Mouse (Mus musculus): ENCODE measurements around the gene Fam19a3. TPM values are rescaled to one million over a fixed set of nuclear protein-coding genes. Genes with fewer than 3 reads are reported as not detected.

Gene Fam19a3
- polyA plus RNA-seq, 1 experiment from 2014 or later, result 0.05 TPM

DNA sequence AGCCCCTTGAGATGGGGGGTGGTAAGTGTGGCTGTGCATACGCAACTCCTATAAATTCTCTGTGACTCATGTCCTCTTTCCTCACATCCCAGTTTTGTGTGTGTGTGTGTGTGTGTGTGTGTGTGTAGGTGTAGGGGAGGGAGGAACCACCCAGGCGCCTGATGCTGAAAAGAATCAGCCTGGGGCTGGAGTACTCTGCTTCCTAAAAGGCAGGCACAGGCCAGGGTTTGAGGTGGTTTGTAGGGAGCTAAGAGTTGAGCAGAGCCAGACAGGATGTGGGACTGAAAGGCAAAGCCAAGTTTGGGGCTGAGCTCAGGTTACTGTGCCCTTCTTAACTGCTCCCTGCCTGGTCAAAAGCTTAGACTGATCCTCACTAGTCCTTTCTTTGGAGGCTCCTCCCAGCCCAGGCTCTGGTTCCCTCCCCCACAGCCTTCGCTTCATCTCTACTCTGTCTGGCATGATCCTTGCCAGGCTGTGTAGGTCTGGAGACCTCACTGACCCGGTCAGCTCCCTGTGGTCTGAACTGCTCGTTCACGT, 8.8 kb upstream of the Fam19a3 start:
- H3K9me3 ChIP-seq, result no peaks in the 10 kb centered on the region
- ATAC-seq (replicated peaks), result no peak
- peaks cover 16% of the 10 kb centered on the region for H3K4me1 ChIP-seq
- WGBS, result 30% methylated on average over 6 of the region's 6 CpGs
- H3K4me3 ChIP-seq, result no peak overlapping the region
- H3K27ac ChIP-seq, result no peak overlapping the region
- peak overlapping the region; percentile 97 for H3K4me2 ChIP-seq
- no peaks in the 10 kb centered on the region for H3K36me3 ChIP-seq (replicated peaks)
- H3K9ac ChIP-seq, result no peak overlapping the region
- peaks cover 21% of the 10 kb centered on the region for H3K27me3 ChIP-seq (replicated peaks)

GRCm38 (mm10) chr3:104789822-104790221, 8.2 kb upstream of the Fam19a3 start:
- ATAC-seq (replicated peaks), result no peak
- Histone ChIP-seq H3K4me1 (peaks cover 16% of the 10 kb centered on the region), H3K36me3 (replicated peaks) (no peaks in the 10 kb centered on the region), H3K27me3 (replicated peaks) (peaks cover 22% of the 10 kb centered on the region), H3K4me2 (peak overlapping the region; percentile 97), H3K27ac (no peak overlapping the region), H3K4me3 (peak overlapping the region; percentile 52), H3K9ac (no peak overlapping the region), H3K9me3 (no peaks in the 10 kb centered on the region)
- WGBS, result 31% methylated on average over 13 of the region's 13 CpGs

DNA sequence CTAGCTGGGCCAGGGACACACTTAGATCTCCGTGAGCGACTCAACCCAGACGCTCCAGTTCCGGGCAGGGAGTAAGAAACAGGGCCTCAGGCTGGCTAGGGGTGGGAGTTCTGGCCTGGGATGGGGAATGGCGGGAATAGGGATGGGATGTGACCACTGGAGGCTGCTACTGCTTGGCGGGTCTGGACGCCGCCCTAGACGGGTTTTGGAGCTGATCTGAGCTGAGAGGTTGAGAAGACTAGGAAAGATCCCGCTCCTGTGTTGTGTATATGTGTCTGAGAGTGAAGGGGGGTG, 7.6 kb upstream of the Fam19a3 start:
- H3K36me3 ChIP-seq (replicated peaks), result no peaks in the 10 kb centered on the region
- H3K27ac ChIP-seq, result no peak overlapping the region
- peak overlapping the region; percentile 97 for H3K4me2 ChIP-seq
- peak overlapping the region; percentile 52 for H3K4me3 ChIP-seq
- WGBS, result 6% methylated on average over 10 of the region's 10 CpGs
- no peaks in the 10 kb centered on the region for H3K9me3 ChIP-seq
- peak; percentile 27 for ATAC-seq (replicated peaks)
- peaks cover 27% of the 10 kb centered on the region for H3K27me3 ChIP-seq (replicated peaks)
- peaks cover 12% of the 10 kb centered on the region for H3K4me1 ChIP-seq
- H3K9ac ChIP-seq, result peak overlapping the region; percentile 46

GRCm38 (mm10) chr3:104788561-104789311, 7.1 kb upstream of the Fam19a3 start:
- peak overlapping the region; percentile 46 for H3K9ac ChIP-seq
- H3K9me3 ChIP-seq, result no peaks in the 10 kb centered on the region
- no peaks in the 10 kb centered on the region for H3K36me3 ChIP-seq (replicated peaks)
- H3K4me1 ChIP-seq, result peaks cover 9% of the 10 kb centered on the region
- peak; percentile 77 for ATAC-seq (replicated peaks)
- H3K27me3 ChIP-seq (replicated peaks), result peaks cover 32% of the 10 kb centered on the region
- peak overlapping the region; percentile 97 for H3K4me2 ChIP-seq
- no peak overlapping the region for H3K27ac ChIP-seq
- WGBS, result under 1% methylated on average over 44 of the region's 52 CpGs
- H3K4me3 ChIP-seq, result peak overlapping the region; percentile 52

DNA sequence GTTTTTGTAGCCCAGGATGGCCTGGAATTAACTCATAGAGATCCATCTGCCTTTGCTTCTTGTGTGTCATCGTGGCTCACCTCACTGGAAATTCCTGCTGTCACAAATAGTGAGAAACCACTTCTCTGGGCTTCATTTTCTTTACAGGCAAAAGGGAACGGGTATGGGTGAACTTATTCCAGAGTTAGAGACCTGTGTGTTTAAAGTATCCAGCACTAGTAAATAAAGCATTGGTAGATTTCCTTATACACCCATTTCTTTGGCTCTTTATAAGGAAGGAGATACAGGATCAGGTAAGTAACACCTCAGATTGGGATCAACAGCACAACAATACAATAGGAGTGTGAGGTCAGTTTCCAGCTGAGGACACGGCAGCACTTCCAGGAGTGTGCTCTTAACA, 6.4 kb upstream of the Fam19a3 start, which contains the start of gene Rhoc:
Rhoc (plus strand) TSS at position 301 of the 400 bp plus-strand sequence.
- Histone ChIP-seq H3K27ac (no peak within 1 kb of the TSS), H3K36me3 (replicated peaks) (no peaks in the 10 kb centered on the region), H3K4me3 (peak within 1 kb of the TSS; percentile 52), H3K9me3 (no peaks in the 10 kb centered on the region), H3K4me2 (peak within 1 kb of the TSS; percentile 97), H3K4me1 (peaks cover 9% of the 10 kb centered on the region), H3K27me3 (replicated peaks) (peaks cover 39% of the 10 kb centered on the region), H3K9ac (peak within 1 kb of the TSS; percentile 46)
- 42% methylated on average over 3 of the region's 3 CpGs for WGBS
- peak; percentile 4; the same call in 1 of the 2 replicates for ATAC-seq (replicated peaks)

DNA sequence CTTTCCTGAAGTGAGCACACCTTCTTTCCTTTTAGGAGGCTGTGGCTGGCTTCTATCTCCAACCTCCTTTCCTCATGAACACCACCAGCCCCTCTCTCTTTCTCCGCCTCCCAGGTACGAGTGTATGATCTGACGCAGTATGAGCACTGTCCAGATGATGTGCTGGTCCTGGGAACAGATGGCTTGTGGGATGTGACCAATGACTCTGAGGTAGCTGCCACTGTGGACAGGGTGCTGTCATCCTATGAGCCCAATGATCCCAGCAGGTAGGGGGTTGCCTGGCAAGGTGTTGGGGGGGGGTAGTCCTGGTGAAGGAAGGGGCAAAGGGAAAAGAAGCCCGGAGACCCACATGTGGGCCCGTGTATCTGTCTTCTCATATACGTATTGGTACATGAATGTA, 3.6 kb upstream of the Fam19a3 start:
- no peak overlapping the region for H3K27ac ChIP-seq
- no peak for ATAC-seq (replicated peaks)
- WGBS, result 94% methylated on average over 6 of the region's 6 CpGs
- peaks cover 66% of the 10 kb centered on the region for H3K27me3 ChIP-seq (replicated peaks)
- H3K9me3 ChIP-seq, result no peaks in the 10 kb centered on the region
- H3K4me3 ChIP-seq, result no peak overlapping the region
- no peaks in the 10 kb centered on the region for H3K36me3 ChIP-seq (replicated peaks)
- no peak overlapping the region for H3K4me2 ChIP-seq
- H3K9ac ChIP-seq, result no peak overlapping the region
- peaks cover 29% of the 10 kb centered on the region for H3K4me1 ChIP-seq

DNA sequence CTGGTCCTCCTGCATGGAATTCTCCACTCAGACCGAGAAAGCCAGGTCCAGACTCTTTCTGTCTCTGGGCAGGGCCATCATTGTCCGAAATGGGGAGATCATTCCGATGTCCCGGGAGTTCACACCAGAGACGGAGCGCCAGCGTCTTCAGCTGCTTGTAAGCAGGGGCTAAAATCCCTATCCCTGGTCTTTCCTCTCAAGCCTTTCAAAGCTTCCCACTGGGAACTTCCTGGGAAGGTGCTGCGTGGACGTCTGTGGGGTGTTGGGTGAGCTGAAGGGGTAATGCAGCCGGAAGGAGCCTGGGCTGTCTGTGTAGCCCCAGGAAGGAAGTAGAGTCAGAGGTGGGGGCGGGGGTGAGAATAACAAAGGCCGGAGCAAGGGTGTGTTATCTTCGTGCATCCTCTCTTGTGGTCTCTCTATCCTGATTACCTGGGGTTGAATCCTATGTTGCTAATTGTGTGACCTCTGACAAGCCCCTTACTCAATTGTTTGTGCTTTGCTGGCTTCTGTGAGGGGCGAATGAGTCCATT, 2.4 kb upstream of the Fam19a3 start:
- H3K27ac ChIP-seq, result no peak overlapping the region
- no peaks in the 10 kb centered on the region for H3K36me3 ChIP-seq (replicated peaks)
- no peak for ATAC-seq (replicated peaks)
- no peaks in the 10 kb centered on the region for H3K9me3 ChIP-seq
- peaks cover 31% of the 10 kb centered on the region for H3K4me1 ChIP-seq
- WGBS, result 41% methylated on average over 14 of the region's 14 CpGs
- no peak overlapping the region for H3K4me2 ChIP-seq
- H3K9ac ChIP-seq, result no peak overlapping the region
- H3K27me3 ChIP-seq (replicated peaks), result peaks cover 70% of the 10 kb centered on the region
- H3K4me3 ChIP-seq, result no peak overlapping the region

DNA sequence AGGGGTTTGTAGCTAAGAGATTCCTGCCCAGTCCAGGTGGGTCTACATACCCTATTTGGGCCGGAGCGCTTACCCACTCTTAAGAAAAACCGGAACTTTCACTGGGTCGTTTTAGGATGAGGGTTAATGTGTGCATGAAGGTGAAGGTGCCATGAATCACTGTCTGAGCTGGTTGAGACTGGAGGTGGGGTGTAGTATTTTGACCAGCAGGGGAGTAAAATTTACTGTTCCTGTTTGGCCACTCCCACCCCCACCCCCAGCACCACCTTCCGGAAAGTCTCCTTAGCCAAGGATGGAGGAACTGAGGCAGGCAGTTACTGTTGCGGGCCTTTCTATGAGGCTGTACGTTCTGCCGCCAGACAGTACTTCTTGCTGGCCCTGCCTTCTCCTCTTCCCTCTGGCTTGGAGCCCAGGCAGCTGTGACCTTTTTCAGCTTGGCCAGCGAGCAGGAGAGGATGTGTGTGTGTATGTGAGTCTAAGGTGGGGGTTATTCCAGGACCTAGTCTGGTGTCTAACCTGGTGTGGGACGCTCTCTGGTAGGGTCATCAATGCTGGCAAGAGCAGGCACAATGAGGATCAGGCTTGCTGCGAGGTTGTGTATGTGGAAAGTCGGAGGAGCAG, 531 bp upstream of the Fam19a3 start:
- Histone ChIP-seq H3K9me3 (no peaks in the 10 kb centered on the region), H3K9ac (no peak overlapping the region), H3K4me1 (peaks cover 25% of the 10 kb centered on the region), H3K27ac (no peak overlapping the region), H3K4me2 (peak overlapping the region; percentile 79; the same call in 1 of the 2 replicates), H3K27me3 (replicated peaks) (peaks cover 75% of the 10 kb centered on the region), H3K4me3 (no peak overlapping the region), H3K36me3 (replicated peaks) (no peaks in the 10 kb centered on the region)
- WGBS, result 16% methylated on average over 12 of the region's 12 CpGs
- ATAC-seq (replicated peaks), result 0 out of 2 replicates have a peak, but pooled peaks have one; percentile 3

DNA sequence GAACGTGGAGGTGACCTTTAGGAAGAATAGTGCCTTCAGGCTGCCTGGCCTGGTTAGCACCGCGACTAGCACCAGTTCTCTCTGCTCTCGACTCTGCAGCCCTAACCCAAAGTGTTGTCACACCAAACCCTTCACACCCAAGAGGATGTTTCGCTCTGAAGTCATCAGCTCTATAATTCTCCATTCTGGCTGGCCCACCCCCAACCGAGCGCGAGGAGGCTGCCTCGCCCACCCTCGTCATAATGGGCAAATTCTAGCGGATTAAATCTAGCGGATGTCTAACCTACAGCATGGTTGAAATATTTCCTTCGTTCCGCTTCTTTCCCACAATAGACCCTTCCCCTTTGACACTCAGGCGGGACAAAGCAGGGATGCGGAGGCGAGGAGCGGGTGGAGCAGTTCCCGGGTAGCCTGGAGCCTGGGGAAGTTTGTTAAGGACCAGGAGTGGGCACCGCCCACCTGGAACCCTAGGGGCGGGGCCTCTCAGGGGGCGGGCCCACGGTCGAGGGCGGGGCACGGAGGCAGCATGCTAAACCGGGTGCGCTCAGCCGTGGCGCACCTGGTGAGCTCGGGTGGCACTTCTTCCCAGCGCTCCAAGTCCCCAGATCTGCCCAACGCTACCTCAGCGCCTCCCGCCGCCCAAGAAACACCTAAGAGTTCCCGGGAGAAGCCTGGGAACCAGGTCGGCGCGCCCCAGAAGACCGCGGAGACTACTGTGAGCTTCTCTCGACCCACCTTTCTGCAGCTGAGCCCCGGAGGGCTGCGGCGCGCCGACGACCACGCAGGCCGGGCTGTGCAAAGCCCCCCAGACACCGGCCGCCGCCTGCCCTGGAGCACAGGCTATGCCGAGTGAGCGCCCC, 849 bp downstream of the Fam19a3 start, which contains the start of gene Ppm1j:
Ppm1j (plus strand) TSS at position 496 of the 860 bp plus-strand sequence.
- H3K9me3 ChIP-seq, result no peaks in the 10 kb centered on the region
- H3K36me3 ChIP-seq (replicated peaks), result no peaks in the 10 kb centered on the region
- H3K9ac ChIP-seq, result 0 out of 2 replicates have a peak within 1 kb of the TSS, but pooled peaks have one; percentile 11
- peaks cover 28% of the 10 kb centered on the region for H3K4me1 ChIP-seq
- ATAC-seq (replicated peaks), result peak; percentile 30; the same call in 1 of the 2 replicates
- WGBS, result under 1% methylated on average over 56 of the region's 56 CpGs
- peak within 1 kb of the TSS; percentile 39 for H3K4me3 ChIP-seq
- peak within 1 kb of the TSS; percentile 79 for H3K4me2 ChIP-seq
- no peak within 1 kb of the TSS for H3K27ac ChIP-seq
- peaks cover 89% of the 10 kb centered on the region for H3K27me3 ChIP-seq (replicated peaks)

GRCm38 (mm10) chr3:104779949-104780348, 1.7 kb downstream of the Fam19a3 start:
- ATAC-seq (replicated peaks), result no peak
- WGBS, result 1% methylated on average over 7 of the region's 7 CpGs
- Histone ChIP-seq H3K4me3 (no peak overlapping the region), H3K27me3 (replicated peaks) (peaks cover 92% of the 10 kb centered on the region), H3K4me2 (no peak overlapping the region), H3K9ac (no peak overlapping the region), H3K27ac (no peak overlapping the region), H3K36me3 (replicated peaks) (no peaks in the 10 kb centered on the region), H3K4me1 (peaks cover 28% of the 10 kb centered on the region), H3K9me3 (no peaks in the 10 kb centered on the region)

DNA sequence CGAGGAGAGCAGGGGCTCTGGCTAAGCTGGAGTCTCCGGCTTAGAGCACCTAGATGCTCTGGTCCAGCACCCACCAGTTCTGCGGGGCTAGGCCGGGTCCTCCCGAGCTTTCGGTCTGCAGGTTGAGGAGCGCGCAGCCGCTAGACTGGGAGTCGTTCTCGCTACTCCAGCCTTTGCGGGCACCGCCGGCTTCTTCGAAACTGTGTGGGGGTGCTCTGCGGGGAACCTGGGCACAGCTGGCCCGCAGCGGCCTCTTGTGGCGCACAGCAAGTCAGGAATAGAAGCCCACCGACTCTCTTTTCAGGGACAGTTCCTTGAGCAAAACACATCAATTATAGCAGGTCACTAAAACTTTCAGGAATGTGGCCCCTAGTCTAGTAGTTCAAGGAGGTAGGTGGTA, 4.3 kb downstream of the Fam19a3 start:
- peak overlapping the region; percentile 33 for H3K9ac ChIP-seq
- H3K36me3 ChIP-seq (replicated peaks), result no peaks in the 10 kb centered on the region
- no peak overlapping the region for H3K27ac ChIP-seq
- H3K4me1 ChIP-seq, result peaks cover 28% of the 10 kb centered on the region
- H3K9me3 ChIP-seq, result no peaks in the 10 kb centered on the region
- WGBS, result under 1% methylated on average over 20 of the region's 20 CpGs
- H3K4me2 ChIP-seq, result peak overlapping the region; percentile 70
- peak; percentile 37 for ATAC-seq (replicated peaks)
- H3K27me3 ChIP-seq (replicated peaks), result peaks cover 67% of the 10 kb centered on the region
- H3K4me3 ChIP-seq, result peak overlapping the region; percentile 35

Measured in midbrain, embryonic 15.5 days (tissue).